26 mouse cellular contexts compared by ENCODE assay signal in genomic region chrX:71274150-71274549, GRCm38 (mm10).
"Had no signal": no experiment of that assay in that cellular context is flagged by ENCODE, and none has a peak within 500 bp of the region (broad histone marks: within the 10 kb centered on the region; RNA-seq: fewer than 3 reads in every experiment).

No protein-coding gene starts in this region.

- DNase-seq: gastrocnemius, adult 2 months; gastrocnemius, postnatal 10 days; gastrocnemius, postnatal 36 days; heart, adult 18-20 months; heart, postnatal 10 days; heart, postnatal 4 days; kidney, adult 18-20 months; kidney, adult 8-10 months; kidney, postnatal 10 days; kidney, postnatal 25 days; kidney, postnatal 4 days; left cerebral cortex, postnatal 4 days had no signal

- H3K4me1 ChIP-seq: heart, embryonic 10.5 days; heart, embryonic 12.5 days; hindbrain, embryonic 10.5 days; hindbrain, embryonic 12.5 days; intestine, embryonic 15.5 days; limb, embryonic 13.5 days; limb, embryonic 15.5 days; liver, embryonic 12.5 days had no signal

- ATAC-seq: hindbrain, embryonic 16.5 days; inflammation-experienced regulatory T-cells, adult 6 months; intestine, embryonic 15.5 days; intestine, postnatal 0 days; liver, embryonic 12.5 days had no signal

- H3K4me3 ChIP-seq: gastrocnemius, adult 2 months; heart, embryonic 10.5 days; heart, embryonic 12.5 days; hindbrain, embryonic 10.5 days; hindbrain, embryonic 12.5 days; intestine, embryonic 15.5 days; layer of hippocampus, adult 2 months; left cerebral cortex, adult 2 months; limb, embryonic 13.5 days; limb, embryonic 15.5 days; liver, embryonic 12.5 days had no signal

- H3K27ac ChIP-seq: gastrocnemius, adult 2 months; heart, embryonic 10.5 days; hindbrain, embryonic 10.5 days; hindbrain, embryonic 12.5 days; hindbrain, embryonic 14.5 days; intestine, embryonic 15.5 days; layer of hippocampus, adult 2 months; left cerebral cortex, adult 2 months; limb, embryonic 13.5 days; limb, embryonic 15.5 days; liver, embryonic 12.5 days had no signal
